Mouse (Mus musculus) neural tube, embryonic 13.5 days (tissue): ENCODE measurements at regions not wholly inside any gene's neighbourhood (a gene's known extent, or its start where the extent isn't known, plus 50 kb on each side); places are given as distances from the start of the nearest gene placed in this dataset.
"Not testable (repeated sequence)": the region's sequence is repeated elsewhere in the genome, so short reads cannot be mapped to it uniquely, and the experiment has no call there.

Experiments used
- ATAC-seq: fragments of 200-750 bp; cut with Nextera tagmentation; 2 replicates; pipeline ENCODE4 v1.8.0; 2017; ENCODE audit warnings: low read depth, mild to moderate bottlenecking, moderate TSS enrichment, moderate library complexity
- H3K27ac ChIP-seq: fragments of 300-500 bp; sonication (generic); replicated peaks from 2 replicates; pipeline ENCODE4 v1.5.1; 2015; ENCODE audit warnings: moderate library complexity, mild to moderate bottlenecking, inconsistent platforms
- H3K27me3 ChIP-seq: fragments of 300-500 bp; sonication (generic); 2 replicates; pipeline ENCODE4 v1.6.1; 2015; ENCODE audit warnings: mild to moderate bottlenecking, inconsistent platforms
- H3K36me3 ChIP-seq: fragments of 300-500 bp; sonication (generic); 2 replicates; pipeline ENCODE4 v1.6.1; 2015; ENCODE audit warnings: mild to moderate bottlenecking, inconsistent platforms
- H3K4me1 ChIP-seq: fragments of 300-500 bp; sonication (generic); replicated peaks from 2 replicates; pipeline ENCODE4 v1.6.1; 2015; ENCODE audit warnings: inconsistent platforms
- H3K4me2 ChIP-seq: fragments of 300-500 bp; sonication (generic); 2 replicates; pipeline ENCODE4 v1.6.1; 2015; ENCODE audit warnings: inconsistent platforms, mild to moderate bottlenecking, moderate library complexity
- H3K4me3 ChIP-seq: fragments of 300-500 bp; sonication (generic); 2 replicates; pipeline ENCODE4 v1.5.1; 2015; ENCODE audit warnings: mild to moderate bottlenecking, inconsistent platforms
- H3K9ac ChIP-seq: fragments of 300-500 bp; sonication (generic); 2 replicates; pipeline ENCODE4 v1.6.1; 2015; ENCODE audit warnings: moderate library complexity, mild to moderate bottlenecking, inconsistent platforms
- H3K9me3 ChIP-seq: fragments of 300-500 bp; sonication (generic); 2 replicates; pipeline ENCODE4 v1.6.1; 2016; ENCODE audit warnings: inconsistent platforms
- WGBS: fragments of 180-500 bp; shearing (Covaris S2); methylation state at CpG from one replicate; pipeline ENCODE4 v1.1.7; 2015; 5-methylcytosine and 5-hydroxymethylcytosine counted together

DNA sequence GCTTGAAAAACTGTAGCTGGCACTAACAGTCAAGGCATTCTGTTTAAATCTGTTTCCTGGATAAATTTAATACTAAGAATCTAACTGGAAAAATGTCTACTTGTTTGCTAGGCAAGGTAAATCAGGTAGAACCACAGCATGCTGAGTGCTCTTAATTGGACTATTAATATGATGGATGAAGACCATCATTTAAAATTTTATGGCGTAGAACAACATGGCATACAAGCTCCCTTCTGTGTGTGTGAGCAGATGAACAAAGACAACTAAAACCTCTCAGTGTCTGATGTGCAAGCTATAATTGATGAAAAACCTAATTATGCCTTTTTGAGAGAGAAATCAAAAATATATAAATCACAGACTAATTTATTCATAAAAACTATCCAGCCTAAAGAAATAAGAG is 705.7 kb upstream of the Cobl start:
- WGBS: 68% methylated on average over 1 of the region's 1 CpGs

DNA sequence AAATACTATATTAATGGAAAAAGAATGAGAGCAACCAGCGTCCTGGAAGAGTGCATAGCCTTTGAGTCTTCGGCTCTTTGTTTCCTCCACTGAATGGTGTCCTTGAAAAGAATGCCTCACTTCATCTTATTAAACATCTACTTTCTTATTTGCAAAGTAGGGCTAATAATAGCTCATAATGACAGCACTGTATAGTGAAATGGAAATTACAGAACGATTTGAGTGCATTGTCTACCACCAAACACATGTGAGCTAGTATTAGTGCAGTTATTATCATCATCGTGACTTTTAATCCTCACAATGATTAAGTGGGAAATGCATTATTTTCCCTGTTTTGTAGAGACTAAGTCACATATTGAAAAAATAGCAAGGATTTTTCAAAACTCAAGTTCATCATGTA is 687.1 kb upstream of the Cobl start:
- 80% methylated on average over 4 of the region's 4 CpGs for WGBS
- no peak overlapping the region for H3K4me2 ChIP-seq
- no peak overlapping the region for H3K9ac ChIP-seq
- H3K27ac ChIP-seq: no peak overlapping the region
- no peaks in the 10 kb centered on the region for H3K27me3 ChIP-seq
- H3K4me1 ChIP-seq: no peaks in the 10 kb centered on the region
- H3K4me3 ChIP-seq: no peak overlapping the region
- no peaks in the 10 kb centered on the region for H3K9me3 ChIP-seq
- no peak for ATAC-seq
- H3K36me3 ChIP-seq: no peaks in the 10 kb centered on the region

More for the DNA sequence above, 705.7 kb upstream of the Cobl start:
- H3K4me2 ChIP-seq: no peak overlapping the region
- no peaks in the 10 kb centered on the region for H3K27me3 ChIP-seq
- 0 out of 2 replicates have a peak, but pooled peaks have one; percentile 50 for ATAC-seq
- H3K9ac ChIP-seq: no peak overlapping the region
- no peaks in the 10 kb centered on the region for H3K9me3 ChIP-seq
- H3K36me3 ChIP-seq: no peaks in the 10 kb centered on the region
- no peaks in the 10 kb centered on the region for H3K4me1 ChIP-seq
- H3K27ac ChIP-seq: no peak overlapping the region
- no peak overlapping the region for H3K4me3 ChIP-seq

DNA sequence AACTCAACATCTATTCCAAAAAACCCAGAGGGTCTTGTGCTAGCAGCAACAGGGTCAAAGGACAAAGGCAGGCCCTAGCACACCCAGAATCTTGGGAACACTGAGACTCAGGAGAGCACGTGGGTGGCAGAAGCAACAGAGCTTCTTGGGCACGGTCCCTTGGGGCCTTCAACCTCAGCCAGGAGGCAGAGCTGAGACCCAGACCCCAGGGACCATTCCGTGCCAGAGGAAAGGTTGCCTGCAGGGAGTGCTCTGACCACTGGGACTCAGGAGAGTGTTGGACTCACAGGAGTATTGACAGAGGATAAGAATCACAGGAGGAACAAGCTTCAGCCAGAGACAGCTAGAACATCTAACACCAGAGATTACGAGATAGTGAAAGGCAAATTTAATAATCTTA is 678.0 kb upstream of the Cobl start:
- H3K4me1 ChIP-seq, H3K4me3 ChIP-seq, H3K27me3 ChIP-seq, ATAC-seq, H3K27ac ChIP-seq, H3K9me3 ChIP-seq, H3K4me2 ChIP-seq, H3K9ac ChIP-seq, H3K36me3 ChIP-seq: not testable (repeated sequence)
- WGBS: 87% methylated on average over 4 of the region's 4 CpGs

DNA sequence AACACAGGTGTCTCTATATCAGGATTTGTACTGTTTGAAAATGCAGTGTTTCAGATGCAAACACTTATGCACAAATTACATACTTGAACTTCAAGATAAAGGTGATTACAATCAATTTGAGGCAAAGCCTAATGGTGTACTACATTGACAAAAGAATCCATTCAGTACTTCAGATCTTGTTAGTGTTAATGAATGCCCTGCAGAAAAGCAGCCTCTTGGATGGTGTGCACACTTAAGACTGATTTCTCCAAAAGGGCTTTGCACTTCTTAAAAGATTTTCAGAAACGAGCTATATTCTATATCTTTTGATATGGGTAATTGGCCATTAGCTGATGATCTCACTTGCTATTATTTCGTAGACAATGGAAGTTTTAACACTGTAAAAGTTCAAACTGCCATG is 662.0 kb upstream of the Cobl start:
- Histone ChIP-seq H3K9ac (no peak overlapping the region), H3K36me3 (no peaks in the 10 kb centered on the region), H3K27ac (no peak overlapping the region), H3K27me3 (no peaks in the 10 kb centered on the region), H3K4me3 (no peak overlapping the region), H3K4me2 (no peak overlapping the region), H3K4me1 (no peaks in the 10 kb centered on the region), H3K9me3 (no peaks in the 10 kb centered on the region)
- ATAC-seq: no peak
- WGBS: 64% methylated on average over 2 of the region's 2 CpGs

DNA sequence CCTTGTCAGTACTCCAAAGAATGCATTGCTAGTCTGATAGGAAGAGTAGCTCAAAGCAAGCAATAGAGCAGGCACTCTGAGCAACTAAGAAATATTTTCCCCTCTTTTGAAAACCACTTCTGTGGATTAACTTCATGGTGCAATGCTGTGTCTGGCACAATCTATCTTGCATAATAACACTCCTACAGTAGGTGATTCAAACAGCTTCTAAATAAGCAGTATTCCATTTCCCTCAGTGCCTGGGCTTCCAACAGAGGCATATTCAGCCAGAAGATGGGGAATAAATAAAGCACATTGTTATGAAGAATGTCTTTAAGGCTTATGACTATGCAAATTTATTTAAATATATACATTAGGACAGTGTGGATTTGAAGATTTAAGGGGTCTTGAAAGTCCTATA is 647.7 kb upstream of the Cobl start:
- no peak overlapping the region for H3K27ac ChIP-seq
- H3K4me3 ChIP-seq: no peak overlapping the region
- no peak overlapping the region for H3K4me2 ChIP-seq
- H3K27me3 ChIP-seq: no peaks in the 10 kb centered on the region
- H3K4me1 ChIP-seq: no peaks in the 10 kb centered on the region
- H3K9me3 ChIP-seq: no peaks in the 10 kb centered on the region
- no peak for ATAC-seq
- no peak overlapping the region for H3K9ac ChIP-seq
- H3K36me3 ChIP-seq: no peaks in the 10 kb centered on the region
